Mouse (Mus musculus): ENCODE measurements at regions not wholly inside any gene's neighbourhood (a gene's known extent, or its start where the extent isn't known, plus 50 kb on each side); places are given as distances from the start of the nearest gene placed in this dataset.

DNA sequence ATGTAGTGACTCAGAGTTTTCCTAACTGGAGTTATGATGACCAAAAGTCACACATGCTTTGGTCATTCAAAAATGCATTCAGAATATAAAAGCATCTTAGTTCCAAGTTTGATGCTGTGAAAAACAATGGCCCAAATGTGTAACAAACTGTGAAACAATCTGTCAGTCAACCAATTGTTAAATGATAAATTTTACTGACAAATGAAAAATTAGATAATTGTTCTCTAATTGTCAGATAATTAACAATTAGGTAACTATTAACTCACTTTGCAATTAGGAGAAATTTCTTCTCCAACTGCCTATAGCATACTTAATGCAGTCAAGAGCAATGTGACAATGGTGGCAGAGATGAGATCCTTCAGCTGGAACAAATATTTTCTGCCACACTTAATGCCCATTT, 289.7 kb upstream of the Dcn start:
- Histone ChIP-seq H3K27ac (ENCODE audit: control insufficient read depth, insufficient read depth, low read depth, low read length) (no peak overlapping the region), H3K27me3 (ENCODE audit: control insufficient read depth, insufficient read depth, low read length) (no peaks in the 10 kb centered on the region), H3K4me3 (ENCODE audit: control insufficient read depth, low read depth, low read length) (no peak overlapping the region), H3K4me1 (ENCODE audit: control insufficient read depth, insufficient read depth, low read length) (no peaks in the 10 kb centered on the region), H3K36me3 (ENCODE audit: control insufficient read depth, insufficient read depth, low read length) (no peaks in the 10 kb centered on the region)
- no peak for TF ChIP-seq CTCF (IDR thresholded peaks at IDR 0.05; ENCODE audit: control insufficient read depth, insufficient read depth, insufficient replicate concordance, low read depth, low read length)
- no peak for TF ChIP-seq POLR2A (IDR thresholded peaks at IDR 0.05; ENCODE audit: control insufficient read depth, low read depth, low read length)

DNA sequence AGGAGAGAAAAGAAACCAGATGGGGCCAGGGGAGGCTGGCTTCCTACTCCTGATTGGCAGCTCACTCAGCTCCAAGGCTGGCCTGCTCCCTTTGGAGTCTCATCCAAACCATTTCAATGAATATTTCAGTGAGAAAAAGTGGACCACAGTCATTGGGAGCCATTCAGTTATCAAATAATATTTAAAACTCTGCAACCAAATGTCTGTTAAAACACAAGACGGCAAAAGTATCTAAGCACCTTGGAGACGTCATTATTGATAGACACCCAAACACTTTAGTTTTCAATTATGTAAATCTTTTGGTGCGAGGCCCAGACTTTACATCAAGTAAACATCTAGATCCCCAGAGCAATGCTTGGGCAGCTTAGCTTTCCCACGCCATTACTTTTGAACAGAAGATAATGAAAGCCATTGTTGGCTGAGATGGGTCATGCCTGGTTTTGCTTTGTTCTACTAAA, 268.1 kb upstream of the Dcn start:
- TF ChIP-seq POLR2A (IDR thresholded peaks at IDR 0.05; ENCODE audit: control insufficient read depth, low read depth, low read length) = no peak
- no peak for TF ChIP-seq CTCF (IDR thresholded peaks at IDR 0.05; ENCODE audit: control insufficient read depth, insufficient read depth, insufficient replicate concordance, low read depth, low read length)
- Histone ChIP-seq H3K4me1 (ENCODE audit: control insufficient read depth, insufficient read depth, low read length) (no peaks in the 10 kb centered on the region), H3K27ac (ENCODE audit: control insufficient read depth, insufficient read depth, low read depth, low read length) (no peak overlapping the region), H3K4me3 (ENCODE audit: control insufficient read depth, low read depth, low read length) (no peak overlapping the region), H3K27me3 (ENCODE audit: control insufficient read depth, insufficient read depth, low read length) (no peaks in the 10 kb centered on the region), H3K36me3 (ENCODE audit: control insufficient read depth, insufficient read depth, low read length) (no peaks in the 10 kb centered on the region)

DNA sequence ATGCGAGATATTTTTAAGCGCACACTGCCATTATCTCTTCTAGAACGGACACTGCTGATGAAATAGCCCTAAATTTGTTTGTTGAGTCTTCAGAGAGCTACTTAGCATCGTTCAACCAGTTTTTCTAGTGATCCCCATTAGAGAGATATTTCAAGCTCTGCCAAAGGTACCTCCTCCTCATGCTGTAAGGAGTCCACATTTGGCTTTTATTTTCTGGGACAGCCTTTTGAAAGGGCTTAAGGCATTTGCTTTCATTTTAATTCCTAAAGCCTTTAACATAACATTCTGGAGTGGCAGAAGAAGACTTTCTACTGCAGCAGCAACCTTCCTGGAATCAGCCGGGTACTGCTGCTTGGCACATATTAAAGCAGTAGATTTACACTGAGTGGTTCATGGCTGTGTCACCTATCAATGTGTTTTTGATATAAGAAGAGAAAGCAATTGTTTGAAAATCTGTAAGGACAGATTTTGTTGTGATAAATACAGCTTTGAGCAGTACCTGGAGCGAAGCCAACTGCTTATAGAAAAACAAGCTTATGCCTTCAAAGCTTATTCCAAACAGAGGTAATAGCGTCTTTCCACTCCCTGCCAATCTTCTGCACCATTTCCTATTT, 267.5 kb upstream of the Dcn start:
- Histone ChIP-seq H3K4me1 (ENCODE audit: control insufficient read depth, insufficient read depth, low read length) (no peaks in the 10 kb centered on the region), H3K4me3 (ENCODE audit: control insufficient read depth, low read depth, low read length) (no peak overlapping the region), H3K27me3 (ENCODE audit: control insufficient read depth, insufficient read depth, low read length) (no peaks in the 10 kb centered on the region), H3K27ac (ENCODE audit: control insufficient read depth, insufficient read depth, low read depth, low read length) (no peak overlapping the region), H3K36me3 (ENCODE audit: control insufficient read depth, insufficient read depth, low read length) (no peaks in the 10 kb centered on the region)
- TF ChIP-seq POLR2A (IDR thresholded peaks at IDR 0.05; ENCODE audit: control insufficient read depth, low read depth, low read length) (no peak), CTCF (IDR thresholded peaks at IDR 0.05; ENCODE audit: control insufficient read depth, insufficient read depth, insufficient replicate concordance, low read depth, low read length) (no peak)

DNA sequence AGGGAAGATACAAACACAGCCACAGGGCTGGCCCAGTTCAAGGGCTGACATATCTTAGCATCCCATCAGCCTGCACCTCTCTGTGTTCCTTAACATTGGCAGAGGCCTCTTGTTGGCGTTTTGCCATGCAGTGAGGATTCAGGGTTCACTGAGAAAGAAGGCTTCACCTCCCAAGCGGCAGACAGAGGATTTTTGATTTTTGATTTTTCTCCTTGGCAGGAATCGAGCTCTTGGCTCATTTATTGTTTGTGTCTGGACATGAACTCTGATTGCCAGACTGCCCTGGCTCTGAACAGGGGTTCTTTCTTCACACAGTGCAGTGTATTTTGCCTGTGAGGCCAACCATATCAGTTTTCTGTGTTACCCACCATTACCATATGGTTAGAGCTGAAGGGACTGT, 259.9 kb upstream of the Dcn start:
- TF ChIP-seq CTCF (IDR thresholded peaks at IDR 0.05; ENCODE audit: control insufficient read depth, insufficient read depth, insufficient replicate concordance, low read depth, low read length) = no peak
- no peak for TF ChIP-seq POLR2A (IDR thresholded peaks at IDR 0.05; ENCODE audit: control insufficient read depth, low read depth, low read length)
- no peaks in the 10 kb centered on the region for H3K27me3 ChIP-seq (ENCODE audit: control insufficient read depth, insufficient read depth, low read length)
- no peak overlapping the region for H3K4me3 ChIP-seq (ENCODE audit: control insufficient read depth, low read depth, low read length)
- H3K27ac ChIP-seq (ENCODE audit: control insufficient read depth, insufficient read depth, low read depth, low read length) = no peak overlapping the region
- H3K4me1 ChIP-seq (ENCODE audit: control insufficient read depth, insufficient read depth, low read length) = no peaks in the 10 kb centered on the region
- H3K36me3 ChIP-seq (ENCODE audit: control insufficient read depth, insufficient read depth, low read length) = no peaks in the 10 kb centered on the region

DNA sequence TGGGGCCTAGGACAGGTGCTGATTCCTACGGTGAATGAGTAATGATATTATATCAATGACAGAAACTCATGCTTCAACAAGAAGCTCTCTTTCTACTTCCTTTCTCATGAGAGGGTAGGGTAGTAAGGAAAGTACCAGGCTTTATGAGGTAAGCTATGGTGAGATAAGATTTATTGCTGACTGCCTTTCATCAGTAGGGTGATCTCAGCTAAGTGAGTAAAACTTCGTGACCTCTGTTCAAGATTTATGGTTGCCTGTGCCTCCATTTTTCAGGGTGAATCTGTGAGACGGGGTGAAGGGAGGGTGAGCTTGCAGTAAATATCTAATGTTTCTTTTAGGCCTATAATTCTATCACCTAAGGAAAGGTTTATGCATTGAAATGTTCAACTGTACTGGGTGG, 259.0 kb upstream of the Dcn start:
- Histone ChIP-seq H3K27ac (ENCODE audit: control insufficient read depth, insufficient read depth, low read depth, low read length) (no peak overlapping the region), H3K27me3 (ENCODE audit: control insufficient read depth, insufficient read depth, low read length) (no peaks in the 10 kb centered on the region), H3K4me3 (ENCODE audit: control insufficient read depth, low read depth, low read length) (no peak overlapping the region), H3K36me3 (ENCODE audit: control insufficient read depth, insufficient read depth, low read length) (no peaks in the 10 kb centered on the region), H3K4me1 (ENCODE audit: control insufficient read depth, insufficient read depth, low read length) (no peaks in the 10 kb centered on the region)
- TF ChIP-seq CTCF (IDR thresholded peaks at IDR 0.05; ENCODE audit: control insufficient read depth, insufficient read depth, insufficient replicate concordance, low read depth, low read length) = no peak
- no peak for TF ChIP-seq POLR2A (IDR thresholded peaks at IDR 0.05; ENCODE audit: control insufficient read depth, low read depth, low read length)

DNA sequence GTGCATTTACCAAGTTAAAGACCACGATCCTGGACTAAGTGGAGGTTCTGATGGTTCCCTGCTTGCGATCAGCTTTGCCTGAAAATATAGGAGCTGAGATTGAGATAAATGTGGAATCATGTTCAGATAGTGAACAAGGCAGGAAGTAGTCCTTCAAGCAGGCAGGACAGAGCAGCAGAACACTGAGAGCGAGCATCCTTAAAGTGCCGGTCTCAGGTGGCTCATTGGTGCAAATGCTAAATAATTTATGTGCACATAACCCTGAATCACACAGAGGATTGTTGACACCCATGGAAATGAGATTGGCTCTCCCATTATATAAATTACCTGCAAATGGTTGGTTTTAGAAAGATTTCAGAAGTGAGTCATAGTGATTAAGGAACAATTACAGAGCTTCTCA, 243.8 kb upstream of the Dcn start:
- Histone ChIP-seq H3K4me1 (ENCODE audit: control insufficient read depth, insufficient read depth, low read length) (no peaks in the 10 kb centered on the region), H3K36me3 (ENCODE audit: control insufficient read depth, insufficient read depth, low read length) (no peaks in the 10 kb centered on the region), H3K27ac (ENCODE audit: control insufficient read depth, insufficient read depth, low read depth, low read length) (no peak overlapping the region), H3K4me3 (ENCODE audit: control insufficient read depth, low read depth, low read length) (no peak overlapping the region), H3K27me3 (ENCODE audit: control insufficient read depth, insufficient read depth, low read length) (no peaks in the 10 kb centered on the region)
- TF ChIP-seq POLR2A (IDR thresholded peaks at IDR 0.05; ENCODE audit: control insufficient read depth, low read depth, low read length) (no peak), CTCF (IDR thresholded peaks at IDR 0.05; ENCODE audit: control insufficient read depth, insufficient read depth, insufficient replicate concordance, low read depth, low read length) (no peak)

DNA sequence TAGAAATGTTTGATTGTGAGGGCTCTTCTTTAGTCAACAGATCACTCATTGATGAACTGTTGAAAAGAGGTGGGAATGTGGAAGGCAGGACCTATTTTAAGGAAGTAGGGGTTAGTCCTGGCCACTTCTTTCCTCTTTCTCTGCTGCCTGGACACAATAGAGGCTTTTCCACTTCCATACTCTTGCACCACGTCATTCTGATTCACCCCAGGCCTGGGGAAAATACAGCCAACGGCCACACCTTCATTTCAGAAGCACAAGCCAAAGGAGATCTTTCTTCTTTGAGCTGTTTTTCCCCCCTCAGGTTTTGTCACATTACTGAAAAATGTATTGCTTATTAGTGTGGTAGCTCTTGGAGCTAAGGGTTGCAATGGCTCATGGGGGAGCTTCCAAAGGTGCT, 237.9 kb upstream of the Dcn start:
- Histone ChIP-seq H3K36me3 (ENCODE audit: control insufficient read depth, insufficient read depth, low read length) (no peaks in the 10 kb centered on the region), H3K27ac (ENCODE audit: control insufficient read depth, insufficient read depth, low read depth, low read length) (no peak overlapping the region), H3K4me1 (ENCODE audit: control insufficient read depth, insufficient read depth, low read length) (no peaks in the 10 kb centered on the region), H3K4me3 (ENCODE audit: control insufficient read depth, low read depth, low read length) (no peak overlapping the region), H3K27me3 (ENCODE audit: control insufficient read depth, insufficient read depth, low read length) (no peaks in the 10 kb centered on the region)
- TF ChIP-seq POLR2A (IDR thresholded peaks at IDR 0.05; ENCODE audit: control insufficient read depth, low read depth, low read length) = no peak
- no peak for TF ChIP-seq CTCF (IDR thresholded peaks at IDR 0.05; ENCODE audit: control insufficient read depth, insufficient read depth, insufficient replicate concordance, low read depth, low read length)

DNA sequence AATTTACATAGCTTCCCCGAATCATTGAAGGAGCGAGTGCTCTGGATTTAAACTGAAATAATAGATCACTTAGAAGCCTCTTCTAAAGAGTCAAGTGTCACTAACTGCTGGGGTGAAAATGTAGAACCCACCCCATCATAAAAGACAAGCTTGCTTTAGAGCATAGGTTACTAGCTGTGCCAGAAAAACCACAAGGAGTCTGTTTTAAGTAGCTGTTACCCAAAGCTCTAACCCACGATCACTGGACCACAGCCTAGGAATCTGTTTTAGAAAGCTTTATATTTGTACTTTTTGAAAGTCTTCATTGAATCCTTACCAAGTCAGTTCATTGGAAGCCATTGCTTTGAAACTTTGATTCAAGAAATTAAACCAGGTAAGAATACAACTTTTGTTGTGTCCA, 233.7 kb upstream of the Dcn start:
- Histone ChIP-seq H3K4me1 (ENCODE audit: control insufficient read depth, insufficient read depth, low read length) (no peaks in the 10 kb centered on the region), H3K27ac (ENCODE audit: control insufficient read depth, insufficient read depth, low read depth, low read length) (no peak overlapping the region), H3K36me3 (ENCODE audit: control insufficient read depth, insufficient read depth, low read length) (no peaks in the 10 kb centered on the region), H3K4me3 (ENCODE audit: control insufficient read depth, low read depth, low read length) (no peak overlapping the region), H3K27me3 (ENCODE audit: control insufficient read depth, insufficient read depth, low read length) (no peaks in the 10 kb centered on the region)
- TF ChIP-seq CTCF (IDR thresholded peaks at IDR 0.05; ENCODE audit: control insufficient read depth, insufficient read depth, insufficient replicate concordance, low read depth, low read length) = no peak
- TF ChIP-seq POLR2A (IDR thresholded peaks at IDR 0.05; ENCODE audit: control insufficient read depth, low read depth, low read length) = no peak
